In genomic region chr2:174424301-174425085, GRCm38 (mm10) we compare ENCODE assay signal across 18 mouse cellular contexts. TPM values are rescaled to one million over a fixed set of nuclear protein-coding genes. Genes with fewer than 3 reads are reported as not detected.
"Had no signal": no experiment of that assay in that cellular context is flagged by ENCODE, and none has a peak within 500 bp of the region (broad histone marks: within the 10 kb centered on the region; RNA-seq: fewer than 3 reads in every experiment).

No protein-coding gene starts in this region.

- H3K9me3 ChIP-seq: midbrain, embryonic 12.5 days; neural tube, embryonic 13.5 days; neural tube, embryonic 15.5 days had no signal

- H3K27me3 ChIP-seq: midbrain, embryonic 12.5 days; neural tube, embryonic 13.5 days; neural tube, embryonic 15.5 days had no signal

- H3K9ac ChIP-seq: lung, embryonic 14.5 days; midbrain, embryonic 12.5 days; neural tube, embryonic 13.5 days; neural tube, embryonic 15.5 days had no signal

- ATAC-seq: midbrain, embryonic 16.5 days had no signal

- H3K27ac ChIP-seq: midbrain, embryonic 12.5 days; neural tube, embryonic 13.5 days; neural tube, embryonic 15.5 days had no signal

- H3K4me3 ChIP-seq: midbrain, embryonic 12.5 days; myocyte; neural tube, embryonic 13.5 days; neural tube, embryonic 15.5 days had no signal

- H3K4me2 ChIP-seq: lung, embryonic 14.5 days; midbrain, embryonic 12.5 days; neural tube, embryonic 13.5 days; neural tube, embryonic 15.5 days had no signal

- DNase-seq: lung, embryonic 14.5 days; lung, postnatal 14 days; lung, postnatal 36 days; midbrain, embryonic 14.5 days; retina, postnatal 1 day; right cerebral cortex, adult 18-20 months; right cerebral cortex, postnatal 25 days; right cerebral cortex, postnatal 4 days; spleen, adult 18-20 months; thymus, adult 18-20 months; thymus, postnatal 14 days; thymus, postnatal 36 days had no signal

RNA-seq across cellular contexts. Expression of gene Tubb1, which starts 26.0 kb away (rescaled TPM):
- polyA plus RNA-seq: myocyte; small intestine, adult 2 months had no signal
